Mouse (Mus musculus): ENCODE data around the gene Atrnl1.

The Atrnl1 gene

DNA sequence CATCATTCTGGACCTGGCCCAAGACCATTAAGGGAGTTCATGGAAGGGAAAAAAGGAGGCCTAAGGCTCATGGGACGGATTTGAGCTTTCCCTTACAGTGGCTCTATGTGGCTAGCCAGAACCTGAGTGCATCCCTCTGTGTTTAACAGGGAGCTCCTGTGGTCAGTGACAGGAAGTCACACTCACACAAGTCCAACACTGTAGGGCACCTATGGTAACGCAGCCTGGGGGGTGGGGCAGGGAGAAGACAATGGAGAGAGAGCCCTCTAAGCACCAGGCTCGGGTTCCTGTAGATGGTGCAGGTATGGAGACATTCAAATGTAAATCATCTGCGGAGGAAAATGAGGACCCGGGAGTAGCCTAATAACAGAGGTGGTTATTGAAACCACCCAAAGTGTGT lies 501.3 kb downstream of the Atrnl1 start:
- no peak for DNase-seq (ENCODE audit: low spot score in 2 of 2)

DNA sequence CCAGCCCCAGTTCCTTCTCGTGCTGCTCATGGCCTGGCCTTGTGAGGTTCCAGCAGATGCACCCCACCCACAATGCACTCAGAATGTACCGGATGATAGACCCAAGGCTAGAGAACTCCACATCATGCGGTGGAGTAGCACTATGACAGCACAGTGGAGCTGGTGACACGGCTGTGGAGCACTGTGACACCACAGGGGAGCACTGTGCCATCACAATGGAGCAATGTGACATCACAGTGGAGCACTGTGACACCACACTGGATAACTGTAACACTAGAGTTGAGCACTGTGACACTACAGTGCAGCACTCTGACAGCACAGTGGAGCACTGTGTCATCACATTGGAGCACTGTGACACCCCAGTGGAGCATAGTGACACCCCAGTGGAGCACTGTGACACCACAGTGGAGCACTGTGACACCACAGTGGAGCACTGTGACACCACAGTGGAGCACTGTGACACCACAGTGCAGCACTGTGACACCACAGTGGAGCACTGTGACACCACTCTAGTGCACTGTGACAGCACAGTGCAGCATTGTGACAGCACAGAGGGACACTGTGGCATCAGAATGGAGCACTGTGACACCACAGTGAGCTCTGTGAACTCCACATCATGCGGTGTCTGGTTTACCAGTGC lies 502.4 kb downstream of the Atrnl1 start:
- DNase-seq (ENCODE audit: low spot score in 2 of 2) = no peak

DNA sequence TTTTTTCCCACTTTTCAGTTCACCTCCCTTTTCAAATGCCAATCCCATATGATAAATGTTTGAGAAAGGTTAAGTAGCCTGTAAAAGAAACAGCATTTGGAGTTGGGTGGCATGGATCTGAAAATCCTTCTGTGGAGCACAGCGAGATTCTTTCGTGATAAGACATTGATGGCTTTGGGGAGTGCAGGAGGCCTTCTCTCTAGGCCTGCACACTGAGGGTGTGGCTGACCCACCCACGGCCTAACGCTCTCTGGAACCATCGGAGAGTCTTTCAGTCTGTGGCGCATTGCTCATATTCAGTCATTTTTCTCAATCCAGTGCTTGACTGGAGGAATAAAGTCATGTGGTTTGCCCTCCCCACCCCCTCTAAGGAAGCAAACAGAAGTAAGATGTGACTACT lies 506.8 kb downstream of the Atrnl1 start:
- no peak for DNase-seq (ENCODE audit: low spot score in 2 of 2)

DNA sequence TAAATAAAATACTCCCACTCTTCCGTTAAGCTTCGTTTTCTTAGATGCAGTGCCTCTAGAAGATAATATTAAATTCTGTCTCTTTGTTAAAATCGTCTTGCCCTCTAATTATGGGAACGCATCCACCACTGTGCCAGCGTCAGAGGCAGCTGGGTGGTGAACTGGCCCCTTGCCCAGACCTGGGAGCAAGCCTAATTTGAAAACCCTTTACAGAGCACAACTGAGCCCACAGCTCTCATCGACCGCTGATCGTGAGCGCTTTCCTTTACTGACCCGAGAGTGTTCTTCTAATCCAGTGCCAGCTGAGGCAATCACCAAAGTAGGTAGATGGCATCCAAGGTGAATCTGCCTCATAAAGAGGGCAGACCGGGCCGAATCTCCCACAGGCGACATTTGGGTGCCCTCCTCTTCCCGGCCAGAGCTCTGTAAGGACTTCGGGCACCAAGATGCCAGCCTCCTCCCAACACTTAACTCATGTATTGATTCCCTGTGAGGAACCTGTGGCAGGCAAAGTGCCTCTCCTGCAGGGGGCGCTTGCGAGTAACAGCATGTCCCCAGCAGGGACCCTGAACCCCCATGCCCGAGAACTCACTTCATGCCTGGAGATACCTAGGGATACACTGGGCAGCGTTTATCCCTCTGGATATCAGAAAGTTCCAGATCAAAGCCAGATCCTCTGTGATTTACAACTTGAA lies 507.5 kb downstream of the Atrnl1 start:
- no peak for DNase-seq (ENCODE audit: low spot score in 2 of 2)

DNA sequence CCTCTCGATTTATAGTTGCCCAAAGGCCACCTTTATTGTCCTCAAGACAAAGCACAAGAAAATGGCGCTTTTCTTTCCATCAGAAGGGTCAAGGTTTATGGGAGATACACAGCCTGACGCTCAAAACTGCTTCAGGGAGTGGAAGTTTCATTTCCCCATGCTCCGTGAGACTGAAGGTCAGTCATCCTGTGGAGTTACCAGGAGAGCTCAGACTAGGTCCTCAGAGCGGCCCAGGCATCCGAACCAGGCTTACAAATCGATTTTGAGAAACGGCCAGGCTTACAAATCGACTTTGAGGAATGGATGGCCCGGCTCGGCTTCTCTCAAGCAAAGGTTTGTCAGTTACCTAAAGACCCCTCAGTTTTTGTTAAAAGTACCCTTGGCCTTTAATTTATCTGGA lies 508.0 kb downstream of the Atrnl1 start:
- DNase-seq (ENCODE audit: low spot score in 2 of 2) = no peak

DNA sequence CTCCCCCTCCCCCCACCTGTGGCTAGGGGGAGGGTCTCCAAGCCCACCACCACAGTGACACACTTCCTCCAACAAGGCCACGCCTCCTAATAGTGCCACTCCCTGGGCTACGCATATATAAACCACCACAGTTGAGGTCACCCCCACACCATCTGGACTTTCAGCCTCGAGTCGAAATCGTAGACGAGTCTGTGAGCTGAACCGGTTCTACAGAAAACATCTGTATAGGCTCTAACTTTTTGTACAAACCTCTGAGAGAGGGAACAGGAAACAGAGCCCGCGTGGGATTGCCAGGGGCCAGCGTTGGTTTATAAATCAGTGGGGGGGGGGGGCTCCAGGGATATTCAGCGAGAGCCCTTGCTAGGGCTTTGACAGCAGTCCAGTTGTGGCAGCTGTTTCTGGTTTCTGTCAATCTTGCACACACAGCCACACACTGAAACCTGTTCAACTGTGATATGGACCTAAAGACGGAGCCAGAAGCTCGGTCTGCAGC lies 508.9 kb downstream of the Atrnl1 start:
- DNase-seq (ENCODE audit: low spot score in 2 of 2) = no peak

DNA sequence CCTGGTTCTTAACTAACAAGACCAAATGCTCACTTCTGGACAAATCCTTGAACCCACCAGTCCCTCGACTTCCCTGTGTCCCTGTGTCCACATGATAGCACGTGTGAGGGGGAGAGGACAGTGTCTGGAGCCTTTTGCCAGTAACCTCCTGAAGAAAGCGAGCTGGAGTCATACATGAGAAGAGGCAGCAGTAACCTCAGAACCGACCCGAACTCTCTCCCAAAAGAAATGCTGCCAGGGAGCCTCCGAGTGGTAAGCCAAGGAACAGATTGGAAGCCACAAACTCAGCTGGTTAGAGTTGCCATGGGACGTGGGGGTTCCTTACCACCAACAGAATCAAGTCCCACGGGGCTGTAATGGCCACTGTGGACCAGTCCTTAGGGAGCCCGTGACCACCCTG lies 509.8 kb downstream of the Atrnl1 start:
- DNase-seq (ENCODE audit: low spot score in 2 of 2) = no peak

DNA sequence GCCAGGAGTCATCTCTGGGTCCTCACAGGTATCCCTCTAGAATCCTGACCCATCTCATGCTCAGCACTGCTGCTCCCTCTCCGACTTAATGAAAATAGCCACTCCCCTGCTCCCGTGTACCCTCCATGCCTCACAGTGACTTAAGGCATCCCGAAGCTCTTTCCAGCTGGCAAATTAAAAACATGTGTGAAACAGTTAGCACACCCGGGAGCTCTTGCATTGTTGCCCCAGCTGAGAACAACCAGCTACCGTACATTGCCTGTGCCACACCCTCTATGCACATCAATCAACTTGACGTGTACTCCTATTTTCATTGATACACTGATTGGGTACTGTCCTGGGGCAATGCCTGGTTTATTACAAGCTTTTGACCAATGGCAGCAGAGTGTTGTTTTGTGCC lies 510.8 kb downstream of the Atrnl1 start:
- DNase-seq (ENCODE audit: low spot score in 2 of 2) = no peak

DNA sequence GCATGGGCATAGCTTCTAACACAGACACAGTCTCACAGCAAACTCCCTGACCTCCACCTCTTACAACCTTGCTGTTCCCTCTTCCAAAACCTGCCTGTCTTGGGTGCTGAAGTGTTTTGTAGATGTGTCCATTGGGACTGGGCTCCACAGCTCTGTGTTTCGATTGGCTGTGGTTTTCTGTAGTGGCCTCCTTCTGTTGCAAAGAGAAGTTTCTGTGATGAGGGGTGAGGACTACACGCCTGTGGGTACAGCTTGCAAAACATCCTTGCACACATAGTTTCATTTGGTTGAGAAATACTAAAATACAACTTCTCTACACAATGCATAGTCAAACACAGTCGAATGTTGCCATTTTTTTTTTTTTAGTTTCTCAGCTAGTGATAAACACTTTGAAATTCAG lies 512.8 kb downstream of the Atrnl1 start:
- DNase-seq (ENCODE audit: low spot score in 2 of 2) = no peak

DNA sequence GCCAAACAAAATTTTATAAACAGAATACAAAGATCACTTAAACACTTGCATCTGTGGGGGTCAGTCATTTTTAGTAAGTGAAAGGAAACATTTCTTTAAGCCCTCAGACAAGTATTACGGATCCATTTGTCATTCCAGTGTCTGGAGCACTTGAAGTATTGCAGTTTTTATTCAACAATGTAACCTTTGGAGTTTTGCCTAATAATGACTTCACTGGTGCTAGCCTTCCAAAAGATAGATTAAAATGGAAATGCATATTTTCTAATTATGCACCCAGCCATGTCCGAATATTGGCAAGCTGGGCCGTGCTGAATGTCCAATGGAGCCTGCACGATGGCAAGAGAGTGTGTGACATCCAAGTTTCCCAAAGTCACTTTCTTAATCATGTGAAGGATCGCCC lies 513.7 kb downstream of the Atrnl1 start:
- no peak for DNase-seq (ENCODE audit: low spot score in 2 of 2)

DNA sequence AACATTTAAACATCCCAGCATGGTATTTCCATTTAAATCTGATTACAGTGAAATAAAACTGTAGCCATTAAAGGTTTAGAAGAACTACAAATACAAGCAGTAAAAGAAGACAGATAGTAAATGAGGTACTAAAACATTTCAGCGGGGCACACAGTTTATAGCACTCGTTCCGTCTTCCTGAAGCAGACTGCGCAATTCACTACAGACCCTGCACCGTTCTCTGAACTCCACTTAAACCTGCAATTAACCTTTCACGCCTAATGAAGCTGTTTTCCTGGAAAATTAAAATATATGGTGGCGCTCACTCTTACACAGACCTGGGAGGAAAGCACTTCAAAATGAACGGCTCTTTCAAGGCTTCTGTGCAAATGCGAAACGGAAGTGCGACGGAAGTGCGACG lies 514.2 kb downstream of the Atrnl1 start:
- no peak for DNase-seq (ENCODE audit: low spot score in 2 of 2)

DNA sequence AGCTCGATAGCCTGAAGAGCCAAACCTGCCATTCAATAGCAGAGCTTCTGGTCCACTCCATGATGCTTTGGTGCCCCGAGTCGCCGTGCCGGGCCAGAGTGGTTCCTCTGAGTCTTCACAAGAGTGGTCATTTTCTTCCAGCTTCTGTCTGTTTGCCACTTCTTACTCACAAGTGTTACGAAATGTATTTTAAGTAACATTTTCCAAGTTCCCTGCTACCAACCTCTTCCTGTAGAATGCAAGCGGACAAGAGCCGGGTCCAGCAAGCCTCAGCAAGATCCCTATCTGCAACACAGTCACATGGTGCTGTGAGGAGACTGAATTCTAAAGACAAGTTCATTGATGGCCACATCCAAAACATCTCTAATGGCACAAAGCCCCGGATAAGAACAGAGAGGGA lies 521.1 kb downstream of the Atrnl1 start:
- no peak for DNase-seq (ENCODE audit: low spot score in 2 of 2)

DNA sequence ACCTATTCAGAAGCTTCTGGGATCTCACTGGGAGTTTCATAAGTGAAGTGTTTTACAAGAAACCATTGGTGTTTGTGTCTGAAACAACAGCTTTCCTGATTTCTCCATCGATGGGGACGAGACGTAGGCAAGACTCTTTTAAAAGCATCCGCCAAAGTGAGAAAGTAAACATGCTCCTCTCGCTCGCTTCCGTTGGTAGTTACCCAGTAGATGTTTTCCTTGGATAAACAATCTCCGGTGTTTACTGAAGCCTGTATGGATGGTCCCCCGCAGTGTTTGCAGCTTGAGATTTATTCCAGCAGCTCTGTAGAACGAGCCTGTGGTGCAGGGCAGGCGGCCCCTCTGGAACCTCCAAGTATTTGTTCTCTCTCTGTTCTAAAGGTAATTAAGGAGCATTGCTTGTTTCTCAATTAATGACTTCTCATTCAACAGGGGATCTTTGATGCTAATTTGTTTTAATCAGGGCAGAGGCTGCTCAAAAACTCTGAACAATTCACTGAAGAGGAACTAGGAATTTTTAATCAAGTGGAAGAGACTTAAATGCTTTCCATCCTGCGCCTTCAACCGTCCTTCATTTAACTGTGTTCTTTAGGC lies 529.5 kb downstream of the Atrnl1 start:
- no peak for DNase-seq (ENCODE audit: low spot score in 2 of 2)

DNA sequence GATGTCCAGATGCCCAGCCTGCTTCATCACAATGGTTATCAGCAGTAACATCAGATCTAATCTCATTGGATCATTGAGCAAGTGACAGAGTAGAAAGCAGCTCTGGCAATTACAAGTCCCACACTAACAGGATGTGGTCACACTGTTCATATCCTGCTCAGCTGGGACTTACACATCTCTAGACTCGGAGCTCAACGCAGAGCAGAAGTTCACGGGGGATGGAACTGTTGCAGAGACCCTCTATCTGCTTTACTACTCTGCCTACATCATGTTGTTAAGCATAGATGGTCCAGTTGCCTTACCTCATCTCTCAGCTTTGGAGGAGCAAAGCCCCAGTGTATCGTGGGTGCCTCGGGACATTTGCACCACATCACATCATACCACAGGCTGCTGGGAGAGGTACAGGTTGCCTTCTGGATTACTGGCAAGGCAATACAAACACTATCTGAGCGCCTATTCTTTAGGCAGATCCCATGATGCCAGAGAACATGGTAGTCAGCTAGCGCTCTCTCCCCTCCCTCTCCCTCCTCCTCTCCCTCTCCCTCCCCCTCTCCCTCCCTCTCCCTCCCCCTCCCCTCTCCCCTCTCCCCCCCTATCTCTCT lies 533.1 kb downstream of the Atrnl1 start:
- DNase-seq (ENCODE audit: low spot score in 2 of 2) = no peak

DNA sequence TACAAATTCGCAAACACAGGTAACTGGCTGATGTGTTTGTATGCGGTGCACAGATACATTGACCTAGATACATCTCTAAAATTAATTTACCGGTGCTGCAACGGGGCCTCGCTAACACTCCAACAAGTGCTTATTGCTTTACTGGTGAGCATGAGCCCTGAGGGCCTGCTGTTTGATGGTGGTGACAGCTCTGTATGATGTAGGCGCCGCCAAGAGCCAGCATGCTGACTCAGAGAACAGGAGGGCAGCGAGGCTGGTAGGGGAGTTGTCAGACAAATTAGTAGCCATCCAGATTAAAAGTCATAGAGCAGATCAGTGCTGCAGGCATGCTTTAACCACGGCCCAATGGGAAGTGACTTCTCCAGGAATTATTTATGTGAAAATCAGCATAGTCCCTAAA lies 534.7 kb downstream of the Atrnl1 start:
- no peak for DNase-seq (ENCODE audit: low spot score in 2 of 2)

DNA sequence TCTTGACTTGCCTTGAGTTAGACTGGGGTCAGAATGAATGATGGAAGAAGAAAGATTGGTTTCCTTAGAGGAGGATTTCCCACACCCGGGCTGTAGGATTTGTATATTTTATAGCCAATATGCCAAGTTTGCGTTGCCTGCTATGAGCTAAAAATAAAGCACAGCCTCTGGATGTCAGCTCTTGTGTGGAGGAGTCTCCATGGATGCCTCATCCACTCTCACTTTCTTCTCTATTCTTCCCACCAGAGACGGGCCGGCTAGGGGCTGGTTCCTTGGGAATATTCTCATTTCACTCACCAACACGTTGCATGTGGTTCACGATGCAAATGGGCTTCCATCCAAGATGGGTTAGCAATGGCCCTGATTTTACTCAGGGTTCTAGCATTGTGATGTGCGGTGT lies 540.4 kb downstream of the Atrnl1 start:
- no peak for DNase-seq (ENCODE audit: low spot score in 2 of 2)

DNA sequence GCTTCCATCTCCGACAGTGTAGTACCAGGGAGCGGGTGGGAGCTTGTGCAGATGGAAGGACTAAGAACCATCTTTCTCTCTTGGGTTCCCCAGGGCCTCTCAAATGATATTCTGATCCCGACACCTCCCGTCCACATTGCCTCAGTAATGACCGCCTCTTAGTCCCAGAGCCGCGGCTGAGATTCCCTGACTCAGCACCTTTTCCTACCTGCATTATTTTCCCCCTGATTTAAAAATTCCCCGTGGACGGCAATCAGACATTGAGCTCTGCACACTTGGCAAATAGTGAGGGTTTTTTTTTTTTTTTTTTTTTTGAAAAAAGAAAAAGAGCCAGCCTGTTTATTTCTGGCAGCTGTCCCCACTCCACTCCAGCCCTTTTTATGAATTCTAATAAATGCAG lies 550.7 kb downstream of the Atrnl1 start:
- DNase-seq (ENCODE audit: low spot score in 2 of 2) = no peak

DNA sequence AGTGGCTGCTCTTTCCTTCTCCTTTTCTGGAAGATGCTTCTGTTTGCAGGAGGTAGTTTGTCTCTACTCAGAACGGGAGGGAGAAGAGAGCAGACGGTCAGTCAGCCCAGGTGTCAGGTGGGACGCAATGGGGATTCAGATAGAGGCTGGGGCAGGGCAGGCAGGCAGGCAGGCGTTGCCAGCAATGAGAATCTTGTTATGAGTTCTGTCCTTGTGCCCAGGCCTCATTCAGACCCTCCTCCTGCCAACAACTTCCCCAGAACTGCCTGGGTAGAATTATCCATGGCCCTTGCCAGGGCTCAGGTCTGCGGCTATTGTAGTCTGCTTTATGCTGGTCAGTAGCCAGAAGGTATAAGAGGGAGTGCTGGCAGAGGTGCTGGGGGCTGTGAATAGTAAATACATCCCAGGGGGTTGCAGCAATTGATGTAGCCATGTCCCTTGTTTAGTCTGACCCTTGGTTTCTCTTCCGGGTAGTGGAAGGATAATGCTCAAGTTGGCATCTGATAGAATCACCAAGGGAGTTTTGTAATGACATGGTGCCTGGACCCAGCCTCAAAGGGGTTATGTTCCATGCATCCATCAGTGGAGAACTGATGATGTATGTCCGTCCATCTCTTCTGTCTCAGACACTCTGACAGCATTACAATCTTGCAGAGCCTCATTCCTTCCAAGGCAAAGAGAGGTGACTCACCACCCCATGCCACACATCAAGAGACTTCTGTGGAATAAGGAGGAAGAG lies 554.2 kb downstream of the Atrnl1 start:
- DNase-seq (ENCODE audit: low spot score in 2 of 2) = no peak

DNA sequence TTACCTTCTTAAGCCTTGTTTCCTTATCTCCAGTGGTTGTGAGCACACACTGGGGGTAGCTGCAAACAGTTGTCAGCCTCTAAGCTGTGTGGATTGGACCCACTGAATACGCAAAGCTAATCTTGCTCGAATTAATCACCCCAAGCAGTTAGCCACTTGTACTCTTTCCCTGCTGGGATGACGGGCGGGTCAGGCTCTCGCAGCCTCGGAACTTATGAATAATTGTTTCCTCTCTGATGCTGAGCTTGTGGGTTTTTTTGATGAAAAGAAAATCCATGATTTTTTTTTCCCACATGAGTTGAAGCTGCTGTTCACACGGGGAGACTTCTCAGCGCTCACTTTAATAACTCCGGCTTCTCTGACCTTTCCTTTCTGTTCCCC lies 554.8 kb downstream of the Atrnl1 start:
- DNase-seq (ENCODE audit: low spot score in 2 of 2) = no peak

DNA sequence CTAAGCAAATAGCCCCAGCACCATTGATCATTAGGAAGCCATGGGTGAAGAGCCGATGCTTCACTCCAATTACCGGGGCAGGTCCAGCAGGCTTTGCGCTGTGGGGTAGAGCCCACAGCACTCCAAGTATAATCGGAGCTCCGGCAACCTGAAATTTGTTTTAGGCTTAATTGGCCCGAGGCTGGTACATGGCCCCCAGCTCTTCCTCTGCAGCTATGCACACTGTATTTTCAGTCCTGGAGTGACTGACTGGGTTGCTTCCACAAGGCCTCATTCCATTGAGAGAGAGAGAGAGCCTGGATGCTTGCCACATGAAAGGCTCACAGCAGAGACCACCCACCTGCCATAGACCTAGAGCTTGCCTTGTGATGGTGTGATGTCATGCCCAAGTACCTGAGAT lies 555.3 kb downstream of the Atrnl1 start:
- no peak for DNase-seq (ENCODE audit: low spot score in 2 of 2)

DNA sequence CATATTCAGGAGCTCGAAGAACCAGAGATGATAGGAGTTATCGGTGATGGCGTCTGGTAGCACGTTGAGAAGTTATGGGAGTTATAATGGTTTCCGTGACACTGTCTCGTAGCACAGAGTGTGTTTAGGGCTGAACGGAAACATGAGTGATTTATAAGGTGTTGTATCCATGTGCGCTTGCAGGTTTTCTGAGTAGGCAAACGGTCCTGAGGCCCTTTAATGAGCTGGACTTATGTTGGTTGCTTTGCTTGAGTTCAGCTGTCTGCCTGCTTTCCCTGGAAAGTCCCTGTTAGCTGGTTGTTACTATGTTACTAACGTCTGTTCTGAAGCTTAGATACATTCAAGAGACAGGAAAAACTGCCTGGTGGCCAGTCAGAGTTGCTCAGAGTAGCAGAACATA lies 567.6 kb downstream of the Atrnl1 start:
- DNase-seq (ENCODE audit: low spot score in 2 of 2) = no peak

DNA sequence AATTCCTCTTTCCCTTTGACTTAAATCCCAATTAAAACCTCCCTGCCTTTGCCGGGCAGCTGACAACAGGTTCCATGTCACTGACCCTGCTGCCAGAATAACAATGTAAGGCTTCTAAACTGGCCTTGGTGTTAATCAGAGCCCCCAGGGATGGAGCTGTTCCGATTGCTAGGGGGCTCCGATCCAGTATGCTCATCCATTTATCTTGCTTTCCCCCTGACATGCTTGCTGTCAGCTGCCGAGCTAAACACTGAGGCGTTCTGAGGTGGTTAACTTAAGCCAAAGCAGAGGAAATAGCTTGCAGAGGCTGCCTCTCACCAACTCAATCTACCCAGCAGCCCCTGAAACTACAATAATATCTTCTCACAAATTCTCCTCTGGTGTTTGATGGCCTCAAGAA lies 569.9 kb downstream of the Atrnl1 start:
- DNase-seq (ENCODE audit: low spot score in 2 of 2) = no peak

Measured in urinary bladder, adult 18-20 months (tissue).